Mouse (Mus musculus): ENCODE results near the gene Pdxp. TPM values are rescaled to one million over a fixed set of nuclear protein-coding genes. Genes with fewer than 3 reads are reported as not detected.
A peak's percentile ranks its signal among the peaks of the same experiment; 100 is the strongest.

Pdxp gene
- polyA plus RNA-seq, 1 experiment from 2014 or later, result 17.9 TPM

DNA sequence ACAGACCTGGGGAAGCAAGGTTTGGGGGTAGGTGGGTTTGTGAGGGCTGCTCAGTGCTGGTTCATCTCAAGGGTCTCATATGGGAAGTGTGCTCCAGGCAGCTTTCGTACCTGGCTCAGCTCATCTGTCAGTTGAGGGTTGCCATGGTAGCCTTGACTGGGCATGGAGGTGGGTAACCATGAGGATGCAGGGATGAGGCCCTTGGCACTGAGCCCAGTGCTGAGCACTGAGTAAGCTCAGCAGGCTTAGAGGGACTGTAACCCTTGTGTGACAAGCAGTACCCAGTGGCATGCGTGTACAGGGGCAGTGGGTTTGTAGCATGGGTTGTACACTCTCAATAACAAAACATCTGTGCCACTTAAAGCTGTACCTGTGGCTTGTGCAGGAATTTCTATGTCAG is 24.2 kb downstream of the Pdxp start:
- H3K9ac ChIP-seq (replicated peaks; ENCODE audit: low read depth, low read length), result no peak overlapping the region
- peaks cover 10% of the 10 kb centered on the region for H3K4me1 ChIP-seq (ENCODE audit: control insufficient read depth, insufficient read depth, low read length)
- no peak for ATAC-seq (ENCODE audit: insufficient number of reproducible peaks, insufficient read depth, low FRiP score, low read depth)
- H3K4me2 ChIP-seq (replicated peaks; ENCODE audit: low read depth, low read length), result no peak overlapping the region
- no peaks in the 10 kb centered on the region for H3K9me3 ChIP-seq (ENCODE audit: control insufficient read depth, low read depth, low read length)
- 91% methylated on average over 2 of the region's 2 CpGs for WGBS
- H3K27ac ChIP-seq (ENCODE audit: low read length), result no peak overlapping the region
- H3K27me3 ChIP-seq (ENCODE audit: control insufficient read depth, insufficient read depth, low read length), result no peaks in the 10 kb centered on the region
- H3K4me3 ChIP-seq (ENCODE audit: low read depth, low read length), result no peak overlapping the region
- peaks cover 38% of the 10 kb centered on the region for H3K36me3 ChIP-seq (ENCODE audit: control insufficient read depth, insufficient read depth, low read length)

- H3K9ac ChIP-seq (replicated peaks; ENCODE audit: low read depth, low read length), result no peak overlapping the region
- H3K27me3 ChIP-seq (ENCODE audit: control insufficient read depth, insufficient read depth, low read length), result no peaks in the 10 kb centered on the region
- peaks cover 7% of the 10 kb centered on the region for H3K4me1 ChIP-seq (ENCODE audit: control insufficient read depth, insufficient read depth, low read length)
- peaks cover 38% of the 10 kb centered on the region for H3K36me3 ChIP-seq (ENCODE audit: control insufficient read depth, insufficient read depth, low read length)
- no peak overlapping the region for H3K27ac ChIP-seq (ENCODE audit: low read length)
- no peak for ATAC-seq (ENCODE audit: insufficient number of reproducible peaks, insufficient read depth, low FRiP score, low read depth)
- no peak overlapping the region for H3K4me3 ChIP-seq (ENCODE audit: low read depth, low read length)
- H3K9me3 ChIP-seq (ENCODE audit: control insufficient read depth, low read depth, low read length), result no peaks in the 10 kb centered on the region
- no peak overlapping the region for H3K4me2 ChIP-seq (replicated peaks; ENCODE audit: low read depth, low read length)
- WGBS, result 94% methylated on average over 13 of the region's 13 CpGs
Observed at GRCm38 (mm10) chr15:78940325-78940724, 26.6 kb downstream of the Pdxp start.

- Histone ChIP-seq H3K9me3 (ENCODE audit: control insufficient read depth, low read depth, low read length) (no peaks in the 10 kb centered on the region), H3K27ac (ENCODE audit: low read length) (no peak overlapping the region), H3K27me3 (ENCODE audit: control insufficient read depth, insufficient read depth, low read length) (no peaks in the 10 kb centered on the region), H3K4me3 (ENCODE audit: low read depth, low read length) (peak overlapping the region; percentile 31), H3K36me3 (ENCODE audit: control insufficient read depth, insufficient read depth, low read length) (peaks cover 35% of the 10 kb centered on the region), H3K4me1 (ENCODE audit: control insufficient read depth, insufficient read depth, low read length) (peaks cover 3% of the 10 kb centered on the region; the same call in 1 of the 2 replicates), H3K9ac (replicated peaks; ENCODE audit: low read depth, low read length) (peak overlapping the region; percentile 46), H3K4me2 (replicated peaks; ENCODE audit: low read depth, low read length) (peak overlapping the region; percentile 45)
- WGBS, result 2% methylated on average over 9 of the region's 9 CpGs
- ATAC-seq (ENCODE audit: insufficient number of reproducible peaks, insufficient read depth, low FRiP score, low read depth), result peak; percentile 59; the same call in 1 of the 2 replicates
Observed at GRCm38 (mm10) chr15:78942663-78943062, 28.9 kb downstream of the Pdxp start.

- Histone ChIP-seq H3K4me1 (ENCODE audit: control insufficient read depth, insufficient read depth, low read length) (peaks cover 10% of the 10 kb centered on the region; the same call in 1 of the 2 replicates), H3K36me3 (ENCODE audit: control insufficient read depth, insufficient read depth, low read length) (peaks cover 3% of the 10 kb centered on the region), H3K4me2 (replicated peaks; ENCODE audit: low read depth, low read length) (no peak overlapping the region), H3K4me3 (ENCODE audit: low read depth, low read length) (no peak overlapping the region), H3K9me3 (ENCODE audit: control insufficient read depth, low read depth, low read length) (no peaks in the 10 kb centered on the region), H3K27ac (ENCODE audit: low read length) (no peak overlapping the region), H3K9ac (replicated peaks; ENCODE audit: low read depth, low read length) (no peak overlapping the region), H3K27me3 (ENCODE audit: control insufficient read depth, insufficient read depth, low read length) (no peaks in the 10 kb centered on the region)
- 73% methylated on average over 7 of the region's 7 CpGs for WGBS
- no peak for ATAC-seq (ENCODE audit: insufficient number of reproducible peaks, insufficient read depth, low FRiP score, low read depth)
Observed at GRCm38 (mm10) chr15:78946232-78946631, 32.5 kb downstream of the Pdxp start.

DNA sequence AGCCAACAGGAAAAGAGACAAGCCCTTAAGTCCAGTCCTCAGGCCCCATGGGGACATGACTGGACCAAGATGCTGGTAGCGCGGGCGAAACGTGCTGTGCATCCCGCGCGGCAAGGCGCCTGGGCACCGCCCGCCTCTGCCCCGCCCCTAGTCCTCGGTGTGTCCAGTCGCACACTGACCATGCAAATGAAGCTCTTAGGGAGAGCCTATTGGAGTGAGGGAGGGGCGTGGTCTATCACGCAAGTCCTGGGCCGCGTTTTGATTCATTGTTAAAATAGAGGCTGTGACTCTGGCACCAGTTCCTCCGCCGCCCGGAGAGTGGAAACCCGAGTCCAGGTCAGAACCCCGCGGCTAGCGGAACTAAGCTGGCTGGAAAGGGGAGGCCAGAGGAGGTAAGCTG is 33.9 kb downstream of the Pdxp start, which contains the start of gene Triobp:
TSS of gene Triobp (plus strand) at position 68 of the 400 bp plus-strand sequence.
- under 1% methylated on average over 24 of the region's 24 CpGs for WGBS
- Histone ChIP-seq H3K4me1 (ENCODE audit: control insufficient read depth, insufficient read depth, low read length) (peaks cover 10% of the 10 kb centered on the region; the same call in 1 of the 2 replicates), H3K27ac (ENCODE audit: low read length) (no peak within 1 kb of the TSS), H3K36me3 (ENCODE audit: control insufficient read depth, insufficient read depth, low read length) (no peaks in the 10 kb centered on the region), H3K9me3 (ENCODE audit: control insufficient read depth, low read depth, low read length) (no peaks in the 10 kb centered on the region), H3K4me2 (replicated peaks; ENCODE audit: low read depth, low read length) (peak within 1 kb of the TSS; percentile 72), H3K9ac (replicated peaks; ENCODE audit: low read depth, low read length) (peak within 1 kb of the TSS; percentile 18; the same call in 1 of the 2 replicates), H3K4me3 (ENCODE audit: low read depth, low read length) (peak within 1 kb of the TSS; percentile 39), H3K27me3 (ENCODE audit: control insufficient read depth, insufficient read depth, low read length) (no peaks in the 10 kb centered on the region)
- ATAC-seq (ENCODE audit: insufficient number of reproducible peaks, insufficient read depth, low FRiP score, low read depth), result peak; percentile 96

- Histone ChIP-seq H3K36me3 (ENCODE audit: control insufficient read depth, insufficient read depth, low read length) (no peaks in the 10 kb centered on the region), H3K27me3 (ENCODE audit: control insufficient read depth, insufficient read depth, low read length) (no peaks in the 10 kb centered on the region), H3K4me3 (ENCODE audit: low read depth, low read length) (peak overlapping the region; percentile 39), H3K9me3 (ENCODE audit: control insufficient read depth, low read depth, low read length) (no peaks in the 10 kb centered on the region), H3K9ac (replicated peaks; ENCODE audit: low read depth, low read length) (peak overlapping the region; percentile 18; the same call in 1 of the 2 replicates), H3K4me2 (replicated peaks; ENCODE audit: low read depth, low read length) (peak overlapping the region; percentile 72), H3K27ac (ENCODE audit: low read length) (no peak overlapping the region), H3K4me1 (ENCODE audit: control insufficient read depth, insufficient read depth, low read length) (peaks cover 10% of the 10 kb centered on the region; the same call in 1 of the 2 replicates)
- ATAC-seq (ENCODE audit: insufficient number of reproducible peaks, insufficient read depth, low FRiP score, low read depth), result no peak
- WGBS, result 9% methylated on average over 11 of the region's 11 CpGs
Observed at GRCm38 (mm10) chr15:78948152-78948725, 34.5 kb downstream of the Pdxp start.

DNA sequence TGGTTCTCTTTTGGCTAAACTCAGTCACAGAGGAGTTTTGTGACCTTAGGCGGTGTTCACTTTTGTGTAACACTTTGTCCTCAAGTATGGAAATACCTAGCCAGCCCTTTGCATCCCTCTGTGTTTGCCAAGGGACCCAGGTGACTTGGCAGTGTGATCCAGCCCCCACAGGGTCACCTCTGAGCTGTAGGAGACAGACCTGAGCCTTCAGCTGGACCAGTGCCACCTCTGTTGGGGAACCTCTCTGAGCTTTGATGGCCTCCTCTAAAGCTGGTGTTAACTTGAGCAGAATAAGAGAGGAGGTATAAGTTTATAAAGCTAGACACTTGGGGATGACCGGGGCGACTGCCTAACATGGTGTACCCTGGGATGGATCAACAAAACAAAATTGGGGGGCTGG is 35.2 kb downstream of the Pdxp start:
- Histone ChIP-seq H3K27ac (ENCODE audit: low read length) (no peak overlapping the region), H3K4me1 (ENCODE audit: control insufficient read depth, insufficient read depth, low read length) (peaks cover 10% of the 10 kb centered on the region; the same call in 1 of the 2 replicates), H3K27me3 (ENCODE audit: control insufficient read depth, insufficient read depth, low read length) (no peaks in the 10 kb centered on the region), H3K36me3 (ENCODE audit: control insufficient read depth, insufficient read depth, low read length) (no peaks in the 10 kb centered on the region), H3K9me3 (ENCODE audit: control insufficient read depth, low read depth, low read length) (no peaks in the 10 kb centered on the region), H3K4me3 (ENCODE audit: low read depth, low read length) (no peak overlapping the region), H3K9ac (replicated peaks; ENCODE audit: low read depth, low read length) (no peak overlapping the region), H3K4me2 (replicated peaks; ENCODE audit: low read depth, low read length) (no peak overlapping the region)
- no peak for ATAC-seq (ENCODE audit: insufficient number of reproducible peaks, insufficient read depth, low FRiP score, low read depth)
- whole genome bisulfite sequencing, result 93% methylated on average over 3 of the region's 3 CpGs

- Histone ChIP-seq H3K27me3 (ENCODE audit: control insufficient read depth, insufficient read depth, low read length) (no peaks in the 10 kb centered on the region), H3K9me3 (ENCODE audit: control insufficient read depth, low read depth, low read length) (no peaks in the 10 kb centered on the region), H3K4me3 (ENCODE audit: low read depth, low read length) (no peak overlapping the region), H3K4me2 (replicated peaks; ENCODE audit: low read depth, low read length) (no peak overlapping the region), H3K4me1 (ENCODE audit: control insufficient read depth, insufficient read depth, low read length) (no peaks in the 10 kb centered on the region; the same call in 1 of the 2 replicates), H3K27ac (ENCODE audit: low read length) (no peak overlapping the region), H3K9ac (replicated peaks; ENCODE audit: low read depth, low read length) (no peak overlapping the region), H3K36me3 (ENCODE audit: control insufficient read depth, insufficient read depth, low read length) (no peaks in the 10 kb centered on the region)
- ATAC-seq (ENCODE audit: insufficient number of reproducible peaks, insufficient read depth, low FRiP score, low read depth), result no peak
- WGBS, result 73% methylated on average over 3 of the region's 3 CpGs
Observed at GRCm38 (mm10) chr15:78955663-78956062, 41.9 kb downstream of the Pdxp start.

GRCm38 (mm10) chr15:78956351-78956750 is 42.6 kb downstream of the Pdxp start:
- no peak overlapping the region for H3K4me3 ChIP-seq (ENCODE audit: low read depth, low read length)
- H3K27ac ChIP-seq (ENCODE audit: low read length), result no peak overlapping the region
- H3K9me3 ChIP-seq (ENCODE audit: control insufficient read depth, low read depth, low read length), result no peaks in the 10 kb centered on the region
- H3K36me3 ChIP-seq (ENCODE audit: control insufficient read depth, insufficient read depth, low read length), result no peaks in the 10 kb centered on the region
- no peak overlapping the region for H3K9ac ChIP-seq (replicated peaks; ENCODE audit: low read depth, low read length)
- H3K4me1 ChIP-seq (ENCODE audit: control insufficient read depth, insufficient read depth, low read length), result no peaks in the 10 kb centered on the region; the same call in 1 of the 2 replicates
- H3K4me2 ChIP-seq (replicated peaks; ENCODE audit: low read depth, low read length), result no peak overlapping the region
- 75% methylated on average over 4 of the region's 4 CpGs for WGBS
- no peak for ATAC-seq (ENCODE audit: insufficient number of reproducible peaks, insufficient read depth, low FRiP score, low read depth)
- H3K27me3 ChIP-seq (ENCODE audit: control insufficient read depth, insufficient read depth, low read length), result no peaks in the 10 kb centered on the region

Data from stomach, embryonic 14.5 days (tissue).